Mouse (Mus musculus) neural tube, embryonic 15.5 days (tissue): ENCODE results near the gene Arpc2. TPM values are rescaled to one million over a fixed set of nuclear protein-coding genes. Genes with fewer than 3 reads are reported as not detected.

Experiments used
- ATAC-seq: fragments of 200-750 bp; cut with Nextera tagmentation; 2 replicates; pipeline ENCODE4 v1.8.0; 2017; ENCODE audit warnings: mild to moderate bottlenecking, moderate TSS enrichment, moderate library complexity; ENCODE audit not compliant: low FRiP score
- H3K27ac ChIP-seq: fragments of 300-500 bp; sonication (generic); replicated peaks from 2 replicates; pipeline ENCODE4 v1.5.1; 2015; ENCODE audit warnings: mild to moderate bottlenecking, inconsistent platforms
- H3K27me3 ChIP-seq: fragments of 300-500 bp; sonication (generic); replicated peaks from 2 replicates; pipeline ENCODE4 v1.6.1; 2015; ENCODE audit warnings: inconsistent platforms
- H3K36me3 ChIP-seq: fragments of 300-500 bp; sonication (generic); 2 replicates; pipeline ENCODE4 v1.6.1; 2015; ENCODE audit warnings: inconsistent platforms
- H3K4me1 ChIP-seq: fragments of 300-500 bp; sonication (generic); 2 replicates; pipeline ENCODE4 v1.6.1; 2015; ENCODE audit warnings: inconsistent platforms
- H3K4me2 ChIP-seq: fragments of 300-500 bp; sonication (generic); 2 replicates; pipeline ENCODE4 v1.6.1; 2015; ENCODE audit warnings: inconsistent platforms, mild to moderate bottlenecking, moderate library complexity
- H3K4me3 ChIP-seq: fragments of 300-500 bp; sonication (generic); replicated peaks from 2 replicates; pipeline ENCODE4 v1.5.1; 2015; ENCODE audit warnings: mild to moderate bottlenecking, inconsistent platforms
- H3K9ac ChIP-seq: fragments of 300-500 bp; sonication (generic); replicated peaks from 2 replicates; pipeline ENCODE4 v1.6.1; 2015; ENCODE audit warnings: mild to moderate bottlenecking, inconsistent platforms
- H3K9me3 ChIP-seq: fragments of 300-500 bp; sonication (generic); replicated peaks from 2 replicates; pipeline ENCODE4 v1.6.1; 2016; ENCODE audit warnings: inconsistent platforms
- WGBS: fragments of 180-500 bp; shearing (Covaris S2); methylation state at CpG from one replicate; pipeline ENCODE4 v1.1.7; 2015; ENCODE audit warnings: mixed read lengths; 5-methylcytosine and 5-hydroxymethylcytosine counted together
- polyA plus RNA-seq: library from polyadenylated mRNA; unstranded; fragments of >200 nt; fragmentation: Nextera tagmentation; extraction: Ambion mirVana; gene quantifications from 2 replicates; pipeline ENCODE4 v1.2.1, GENCODE M21; 2015

The Arpc2 gene
- polyA plus RNA-seq, 1 experiment from 2014 or later, result 393 TPM

DNA sequence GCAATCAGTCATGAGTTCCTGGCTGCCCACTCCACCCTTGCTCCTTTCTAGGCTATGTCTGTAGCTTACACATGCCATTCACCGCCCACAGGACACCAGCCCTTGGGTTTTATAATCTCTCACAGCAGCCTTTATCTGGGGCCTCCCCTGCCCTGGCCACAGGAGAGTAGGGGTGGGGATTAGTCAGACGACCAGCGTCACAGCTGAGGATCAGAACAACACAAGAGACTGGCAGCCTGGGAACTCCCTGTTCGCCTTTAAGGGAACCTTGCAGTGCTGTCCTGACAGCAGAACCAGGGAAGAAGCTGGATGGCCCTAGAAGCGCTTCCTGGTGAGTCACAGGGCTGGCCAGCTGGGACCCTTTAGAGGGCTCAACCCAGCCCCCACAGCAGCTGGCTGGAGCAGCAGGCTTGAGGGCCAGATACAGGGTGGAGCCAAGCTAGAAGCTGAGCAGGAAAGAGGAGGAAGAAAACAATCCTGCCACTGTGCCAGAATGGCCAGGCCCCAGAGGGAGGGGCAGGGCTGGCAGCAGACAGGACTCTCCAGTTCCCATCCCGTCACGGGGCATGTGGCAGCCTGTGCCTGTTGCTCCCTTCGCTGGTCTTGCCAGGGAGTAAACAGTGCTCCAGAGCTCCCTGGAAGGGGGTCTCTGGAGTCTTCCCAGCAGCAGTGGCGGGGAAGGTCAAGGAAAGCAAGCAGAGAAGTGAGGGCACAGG is 59.7 kb downstream of the Arpc2 start:
- ATAC-seq, result peak; percentile 88
- peaks cover 49% of the 10 kb centered on the region for H3K4me1 ChIP-seq
- H3K36me3 ChIP-seq, result peaks cover 22% of the 10 kb centered on the region
- peak overlapping the region; percentile 35 for H3K4me2 ChIP-seq
- H3K27ac ChIP-seq, result peak overlapping the region; percentile 83
- no peak overlapping the region for H3K4me3 ChIP-seq
- WGBS, result 22% methylated on average over 9 of the region's 9 CpGs
- H3K27me3 ChIP-seq, result no peaks in the 10 kb centered on the region
- no peaks in the 10 kb centered on the region for H3K9me3 ChIP-seq
- H3K9ac ChIP-seq, result peak overlapping the region; percentile 20; the same call in 1 of the 2 replicates

DNA sequence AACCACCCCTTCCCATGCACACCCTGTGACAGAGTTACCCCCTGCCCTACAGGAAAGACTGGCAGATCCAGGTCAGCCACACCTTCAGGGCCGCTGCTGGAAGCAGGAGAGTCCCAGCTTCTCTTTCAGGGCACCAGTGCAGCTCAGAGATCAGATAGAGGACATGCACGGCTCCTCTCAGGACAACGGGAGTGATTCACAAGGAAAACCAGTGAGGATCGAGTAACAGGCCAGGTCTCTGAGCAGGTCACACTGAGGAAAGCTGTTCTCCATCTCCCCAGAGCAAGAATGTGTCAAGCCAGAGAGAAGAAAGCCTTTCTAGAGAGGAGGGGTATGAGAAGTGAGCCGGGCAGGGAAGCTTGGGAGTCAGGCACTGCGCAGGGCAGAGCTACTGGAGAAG is 60.6 kb downstream of the Arpc2 start:
- Histone ChIP-seq H3K9ac (0 out of 2 replicates have a peak overlapping the region, but pooled peaks have one; percentile 7), H3K27me3 (no peaks in the 10 kb centered on the region), H3K27ac (peak overlapping the region; percentile 83), H3K9me3 (no peaks in the 10 kb centered on the region), H3K36me3 (peaks cover 17% of the 10 kb centered on the region), H3K4me1 (peaks cover 48% of the 10 kb centered on the region), H3K4me2 (no peak overlapping the region), H3K4me3 (no peak overlapping the region)
- no peak for ATAC-seq
- WGBS, result 72% methylated on average over 6 of the region's 6 CpGs

DNA sequence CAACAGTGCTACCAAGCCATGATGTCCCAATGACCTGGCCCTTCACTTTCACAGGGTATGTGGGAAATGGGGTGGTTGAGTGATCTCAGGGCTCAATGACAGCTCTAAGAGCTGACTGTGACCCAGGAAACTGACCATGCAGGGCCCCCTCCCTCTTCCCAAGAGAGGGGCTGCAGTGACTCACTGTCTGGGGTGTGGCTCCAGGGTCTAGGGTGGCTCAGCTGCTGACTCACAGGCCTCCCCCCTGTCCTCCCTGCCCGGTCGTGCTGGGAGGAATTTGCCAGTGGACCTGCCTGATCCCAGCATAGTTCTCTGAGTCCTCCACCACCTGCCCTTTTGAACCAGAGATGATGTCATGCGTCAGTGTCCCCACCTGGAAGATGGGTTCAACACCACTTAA is 61.4 kb downstream of the Arpc2 start:
- Histone ChIP-seq H3K27ac (0 out of 2 replicates have a peak overlapping the region, but pooled peaks have one; percentile 83), H3K4me2 (no peak overlapping the region), H3K9me3 (no peaks in the 10 kb centered on the region), H3K9ac (no peak overlapping the region), H3K27me3 (0 out of 2 replicates have a peak, but pooled peaks cover under 1% of the 10 kb centered on the region), H3K4me3 (no peak overlapping the region), H3K4me1 (peaks cover 48% of the 10 kb centered on the region), H3K36me3 (peaks cover 15% of the 10 kb centered on the region)
- ATAC-seq, result no peak
- 84% methylated on average over 3 of the region's 3 CpGs for WGBS

DNA sequence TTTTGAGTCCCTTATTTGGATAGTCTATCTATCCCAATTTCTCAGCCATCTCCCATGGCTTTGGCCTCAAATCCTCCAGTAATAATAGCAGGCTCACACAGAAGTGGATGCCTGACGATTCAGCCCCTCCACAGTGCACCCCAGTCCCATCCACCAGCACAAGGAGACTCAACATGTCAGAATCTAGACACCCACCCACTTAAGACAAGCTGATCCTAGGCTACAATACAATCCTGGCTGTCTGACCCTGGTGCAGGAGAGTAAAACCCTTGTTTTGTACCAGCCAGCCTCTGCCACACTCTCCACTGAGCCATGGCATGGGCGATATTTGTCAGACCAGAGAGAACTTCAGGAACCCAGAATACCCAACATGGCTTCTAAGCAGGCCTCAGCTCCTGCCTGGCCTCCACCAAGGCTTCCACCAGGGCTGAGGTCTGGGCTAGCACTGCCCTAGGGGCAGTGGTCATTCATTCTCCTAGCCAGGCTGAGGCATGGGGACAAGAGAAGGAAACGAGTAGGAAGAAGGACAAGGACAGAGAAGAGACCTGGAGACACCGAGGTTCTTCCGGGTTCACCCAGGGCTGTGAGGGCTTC is 62.4 kb downstream of the Arpc2 start:
- H3K9ac ChIP-seq, result no peak overlapping the region
- no peak overlapping the region for H3K4me3 ChIP-seq
- no peak for ATAC-seq
- no peak overlapping the region for H3K4me2 ChIP-seq
- H3K36me3 ChIP-seq, result peaks cover 9% of the 10 kb centered on the region
- H3K27me3 ChIP-seq, result peaks cover 8% of the 10 kb centered on the region
- H3K9me3 ChIP-seq, result no peaks in the 10 kb centered on the region
- 82% methylated on average over 5 of the region's 5 CpGs for WGBS
- H3K27ac ChIP-seq, result no peak overlapping the region
- peaks cover 47% of the 10 kb centered on the region for H3K4me1 ChIP-seq

- H3K4me3 ChIP-seq, result no peak overlapping the region
- H3K9me3 ChIP-seq, result no peaks in the 10 kb centered on the region
- no peak for ATAC-seq
- no peak overlapping the region for H3K4me2 ChIP-seq
- peak overlapping the region; percentile 23; the same call in 1 of the 2 replicates for H3K27ac ChIP-seq
- H3K9ac ChIP-seq, result no peak overlapping the region
- H3K36me3 ChIP-seq, result peaks cover 2% of the 10 kb centered on the region; the same call in 1 of the 2 replicates
- peaks cover 15% of the 10 kb centered on the region for H3K27me3 ChIP-seq
- H3K4me1 ChIP-seq, result peaks cover 49% of the 10 kb centered on the region
- 72% methylated on average over 5 of the region's 5 CpGs for WGBS
These were observed 63.1 kb downstream of the Arpc2 start for GRCm38 (mm10) chr1:74298996-74299395.

DNA sequence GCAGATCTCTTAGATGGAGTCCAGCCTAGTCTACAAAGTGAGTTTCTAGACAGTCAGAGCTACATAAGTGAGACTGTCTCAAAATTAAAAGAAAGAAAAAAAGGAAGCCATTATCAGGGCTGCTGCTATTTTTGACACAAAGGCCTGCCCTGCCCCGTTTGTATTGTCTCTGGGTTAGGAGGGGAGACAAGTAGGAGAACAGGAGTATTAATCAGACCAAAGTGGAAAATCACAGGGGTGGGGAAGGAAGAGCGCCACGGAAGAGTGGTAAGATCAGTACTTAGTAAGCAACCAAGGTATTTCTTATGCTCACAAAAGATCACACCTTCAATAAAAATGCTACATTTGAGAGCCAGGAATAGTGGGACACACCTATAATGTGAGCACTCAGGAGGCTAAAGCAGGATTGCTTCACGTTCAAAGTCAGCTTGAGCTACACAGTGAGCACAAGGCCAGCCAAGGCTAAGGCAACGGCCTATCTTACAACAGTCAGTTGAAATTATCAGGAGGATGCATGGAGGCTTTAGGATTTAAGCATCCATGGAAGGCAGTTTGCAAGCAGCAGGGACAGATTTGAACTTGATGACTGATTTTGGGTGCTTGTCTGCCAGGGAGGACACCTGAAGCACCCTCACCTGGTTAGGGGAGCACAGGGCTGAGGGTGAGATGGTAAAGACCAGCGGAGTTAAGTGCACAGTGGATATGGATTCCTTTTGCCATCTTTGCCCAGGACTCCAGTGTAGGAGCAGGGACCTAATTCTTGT is 64.6 kb downstream of the Arpc2 start:
- H3K9ac ChIP-seq, result no peak overlapping the region
- H3K27ac ChIP-seq, result no peak overlapping the region
- no peak overlapping the region for H3K4me3 ChIP-seq
- H3K27me3 ChIP-seq, result peaks cover 18% of the 10 kb centered on the region
- peaks cover 40% of the 10 kb centered on the region for H3K4me1 ChIP-seq
- H3K36me3 ChIP-seq, result peaks cover 2% of the 10 kb centered on the region; the same call in 1 of the 2 replicates
- ATAC-seq, result no peak
- H3K4me2 ChIP-seq, result no peak overlapping the region
- 85% methylated on average over 6 of the region's 6 CpGs for WGBS
- H3K9me3 ChIP-seq, result no peaks in the 10 kb centered on the region

DNA sequence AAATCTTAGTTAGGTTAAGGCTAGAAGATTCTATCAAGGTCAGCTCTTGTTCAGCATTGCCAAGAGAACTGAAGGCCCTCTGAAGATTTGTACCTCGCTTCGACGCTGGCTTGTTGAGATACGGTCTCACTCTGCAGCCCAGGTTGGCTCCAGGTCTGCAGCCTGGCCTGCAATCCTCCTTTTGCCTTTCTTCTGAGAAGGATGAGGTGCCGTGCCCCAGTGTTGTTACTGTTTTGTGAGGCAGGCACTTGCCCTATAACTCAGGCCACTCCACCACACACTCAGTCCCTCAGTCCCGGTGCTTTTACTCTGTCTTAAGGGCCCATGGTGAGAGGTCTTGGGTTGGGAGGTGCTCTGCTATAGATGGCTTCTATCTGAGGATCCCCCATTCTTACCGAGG is 66.3 kb downstream of the Arpc2 start:
- no peak for ATAC-seq
- no peaks in the 10 kb centered on the region for H3K36me3 ChIP-seq
- no peak overlapping the region for H3K4me3 ChIP-seq
- H3K4me2 ChIP-seq, result no peak overlapping the region
- 87% methylated on average over 7 of the region's 7 CpGs for WGBS
- H3K27ac ChIP-seq, result no peak overlapping the region
- H3K9ac ChIP-seq, result no peak overlapping the region
- no peaks in the 10 kb centered on the region for H3K9me3 ChIP-seq
- peaks cover 18% of the 10 kb centered on the region for H3K27me3 ChIP-seq
- H3K4me1 ChIP-seq, result peaks cover 23% of the 10 kb centered on the region

DNA sequence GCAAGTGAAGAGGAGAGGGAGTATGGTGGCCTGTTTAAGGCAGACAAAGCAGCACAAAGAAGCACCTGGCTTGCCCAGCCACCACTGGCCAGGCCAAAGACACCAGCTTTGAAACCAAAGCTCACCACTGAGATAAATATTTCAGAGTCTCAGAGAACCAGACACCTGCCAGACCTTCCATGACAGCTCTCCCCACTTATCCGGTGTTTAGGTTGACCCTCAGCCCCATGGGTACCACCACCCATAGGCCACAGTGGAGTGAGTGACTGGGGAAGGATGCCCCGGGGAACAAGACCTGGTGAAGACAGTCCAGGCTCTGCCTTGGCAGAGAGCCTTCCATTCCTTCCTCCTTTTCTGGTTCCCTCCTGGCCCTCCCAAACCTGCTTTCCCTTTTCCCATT is 67.0 kb downstream of the Arpc2 start:
- ATAC-seq, result no peak
- no peak overlapping the region for H3K9ac ChIP-seq
- no peak overlapping the region for H3K27ac ChIP-seq
- 80% methylated on average over 2 of the region's 2 CpGs for WGBS
- peaks cover 18% of the 10 kb centered on the region for H3K27me3 ChIP-seq
- H3K9me3 ChIP-seq, result no peaks in the 10 kb centered on the region
- H3K4me1 ChIP-seq, result peaks cover 19% of the 10 kb centered on the region
- H3K4me2 ChIP-seq, result peak overlapping the region; percentile 1; the same call in 1 of the 2 replicates
- no peaks in the 10 kb centered on the region for H3K36me3 ChIP-seq
- no peak overlapping the region for H3K4me3 ChIP-seq

- Histone ChIP-seq H3K27me3 (peaks cover 18% of the 10 kb centered on the region), H3K4me3 (peak overlapping the region; percentile 48), H3K36me3 (no peaks in the 10 kb centered on the region), H3K4me1 (peaks cover 19% of the 10 kb centered on the region), H3K4me2 (peak overlapping the region; percentile 69), H3K9me3 (no peaks in the 10 kb centered on the region), H3K27ac (peak overlapping the region; percentile 72), H3K9ac (peak overlapping the region; percentile 50)
- 1% methylated on average over 56 of the region's 56 CpGs for WGBS
- ATAC-seq, result peak; percentile 73
These were observed 67.8 kb downstream of the Arpc2 start for GRCm38 (mm10) chr1:74303509-74304338.

GRCm38 (mm10) chr1:74304339-74304790 is 68.5 kb downstream of the Arpc2 start:
- H3K36me3 ChIP-seq, result no peaks in the 10 kb centered on the region
- peak overlapping the region; percentile 48 for H3K4me3 ChIP-seq
- WGBS, result 13% methylated on average over 12 of the region's 12 CpGs
- peaks cover 18% of the 10 kb centered on the region for H3K27me3 ChIP-seq
- ATAC-seq, result no peak
- peak overlapping the region; percentile 69 for H3K4me2 ChIP-seq
- H3K27ac ChIP-seq, result peak overlapping the region; percentile 72
- H3K9ac ChIP-seq, result peak overlapping the region; percentile 50
- H3K4me1 ChIP-seq, result peaks cover 14% of the 10 kb centered on the region
- no peaks in the 10 kb centered on the region for H3K9me3 ChIP-seq

GRCm38 (mm10) chr1:74304946-74305345 is 69.1 kb downstream of the Arpc2 start:
- no peaks in the 10 kb centered on the region for H3K9me3 ChIP-seq
- WGBS, result 74% methylated on average over 4 of the region's 4 CpGs
- peaks cover 11% of the 10 kb centered on the region for H3K4me1 ChIP-seq
- no peaks in the 10 kb centered on the region for H3K36me3 ChIP-seq
- H3K27me3 ChIP-seq, result peaks cover 18% of the 10 kb centered on the region
- ATAC-seq, result no peak
- H3K9ac ChIP-seq, result no peak overlapping the region
- H3K4me2 ChIP-seq, result no peak overlapping the region
- no peak overlapping the region for H3K4me3 ChIP-seq
- H3K27ac ChIP-seq, result no peak overlapping the region
